Mouse (Mus musculus) CD4-positive naive resting alpha-beta T cell, adult 76 days (primary cell): ENCODE measurements around the gene Rpl27. TPM values are rescaled to one million over a fixed set of nuclear protein-coding genes. Genes with fewer than 3 reads are reported as not detected.

Source experiments
- total RNA-seq: library from RNA; stranded (reverse); gene quantifications from one replicate; pipeline ENCODE4 v1.2.4, GENCODE M21; 2023

The Rpl27 gene
- 104 TPM for total RNA-seq

DNA sequence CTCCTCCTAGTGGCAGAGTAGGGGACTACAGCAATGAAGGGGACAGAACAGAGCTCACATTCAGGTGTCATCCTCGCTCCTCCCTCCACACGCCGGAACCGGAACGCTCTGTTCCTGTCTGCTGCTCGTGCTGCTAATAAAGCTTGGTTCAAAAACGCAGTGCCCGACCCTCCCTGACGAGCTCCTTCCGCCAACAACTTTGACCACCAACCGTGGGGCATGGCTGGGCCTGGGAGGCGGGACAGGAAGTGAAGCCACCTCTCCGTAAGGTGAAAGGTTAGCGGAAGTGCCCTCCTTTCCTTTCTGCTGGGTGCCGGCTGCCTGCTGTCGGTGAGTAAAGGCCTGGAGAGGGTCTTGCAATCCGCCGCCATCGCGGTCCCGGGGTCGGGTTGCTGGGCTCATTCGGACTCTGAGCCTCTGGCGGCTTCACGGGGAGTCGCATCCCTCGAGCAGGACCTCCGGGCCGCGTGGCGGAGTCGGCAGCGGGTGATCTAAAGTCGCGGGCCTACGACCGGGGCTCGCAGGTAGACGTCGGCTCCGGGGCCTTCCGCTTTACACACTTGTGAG, at the start of gene Rpl27:
TSS of gene Rpl27 (plus strand) at position 172 of the 567 bp plus-strand sequence.

GRCm38 (mm10) chr11:101417101-101417855, 24.8 kb upstream of the Rpl27 start, which contains the start of gene Aarsd1:
Gene Aarsd1, minus strand, starts transcription at chr11:101417615.

DNA sequence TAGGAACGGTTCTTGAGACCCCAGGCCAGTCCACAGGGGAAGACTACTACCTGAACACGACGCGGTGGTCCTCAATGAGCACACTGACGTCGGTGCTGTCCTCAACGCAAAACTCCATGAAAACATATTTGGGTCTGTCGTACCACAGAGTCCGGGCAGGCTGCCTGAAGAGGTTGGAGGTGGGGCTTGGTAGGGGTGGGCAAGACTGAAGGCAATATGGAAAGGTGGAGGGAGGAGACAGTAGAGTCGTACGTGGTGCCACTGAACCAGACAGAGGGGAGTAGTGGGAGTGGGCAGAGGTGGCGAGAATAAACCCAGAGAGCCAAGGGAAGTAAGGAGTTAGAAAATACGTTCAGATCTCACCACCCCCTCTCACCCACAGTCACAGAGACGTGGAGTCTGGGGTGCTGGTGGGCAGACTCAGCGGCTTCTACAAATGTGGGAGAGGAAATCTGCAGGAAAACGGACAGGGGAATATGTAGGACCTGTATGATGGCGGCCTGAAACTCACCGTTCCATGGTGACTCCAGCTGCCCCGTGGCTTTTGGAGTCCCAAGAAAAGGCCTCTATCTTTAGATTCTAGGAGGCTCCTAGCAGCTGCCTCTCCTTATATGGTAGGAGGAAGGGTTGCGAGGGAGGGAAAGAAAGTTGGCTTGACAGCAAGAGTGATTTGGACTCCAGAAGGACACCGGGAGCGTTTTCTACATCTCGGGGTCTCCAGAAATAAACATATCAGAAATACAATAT, 17.8 kb upstream of the Rpl27 start, which contains the start of gene Gm27029:
TSS of gene Gm27029 (minus strand) at position 692 of the 747 bp plus-strand sequence.

DNA sequence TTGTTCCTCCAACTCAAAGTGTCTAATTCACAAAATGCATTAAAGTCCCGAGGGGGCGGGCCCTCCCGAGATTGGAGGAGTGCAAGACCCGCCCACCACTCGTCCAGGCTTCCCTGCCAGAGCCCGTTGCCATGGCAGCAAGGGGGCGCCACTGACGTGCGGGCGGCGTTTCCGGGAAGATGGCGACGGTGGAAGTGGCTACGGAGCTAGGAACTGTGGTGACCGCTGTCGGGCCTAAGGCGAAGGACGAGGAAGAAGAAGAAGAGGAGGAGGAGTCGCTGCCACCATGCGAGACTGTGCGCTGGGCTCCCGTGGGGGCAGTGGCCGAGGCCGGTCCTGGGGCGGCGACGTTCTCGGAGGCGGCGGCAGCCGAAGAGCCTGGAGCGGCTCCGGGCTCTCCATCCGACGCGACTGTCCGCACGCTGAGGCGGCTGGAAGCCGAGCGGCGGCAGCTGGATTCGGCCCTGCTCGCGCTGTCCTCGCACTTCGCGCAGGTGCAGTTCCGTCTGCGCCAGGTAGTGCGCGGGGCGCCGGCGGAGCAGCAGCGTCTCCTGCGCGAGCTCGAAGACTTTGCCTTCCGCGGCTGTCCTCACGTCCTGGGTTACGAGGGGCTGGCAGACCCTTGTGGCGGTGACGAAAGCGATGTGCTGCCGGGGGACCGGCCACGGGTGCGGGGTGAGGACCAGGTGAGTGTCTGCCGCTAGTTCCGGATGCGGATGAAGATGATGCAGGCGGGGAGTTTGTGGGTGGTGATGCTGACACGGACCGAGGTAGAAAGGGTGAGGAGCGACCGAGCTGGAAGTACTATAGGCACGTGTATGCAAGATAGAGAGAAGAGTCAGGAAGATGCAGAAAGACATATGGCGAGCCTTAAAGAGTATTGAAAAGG, 16.9 kb upstream of the Rpl27 start, which contains the start of the genes Rundc1 and Ptges3l:
TSS of gene Rundc1 (plus strand) at position 161 of the 889 bp plus-strand sequence.
TSS of gene Ptges3l (minus strand) at position 409 of the 889 bp plus-strand sequence.

DNA sequence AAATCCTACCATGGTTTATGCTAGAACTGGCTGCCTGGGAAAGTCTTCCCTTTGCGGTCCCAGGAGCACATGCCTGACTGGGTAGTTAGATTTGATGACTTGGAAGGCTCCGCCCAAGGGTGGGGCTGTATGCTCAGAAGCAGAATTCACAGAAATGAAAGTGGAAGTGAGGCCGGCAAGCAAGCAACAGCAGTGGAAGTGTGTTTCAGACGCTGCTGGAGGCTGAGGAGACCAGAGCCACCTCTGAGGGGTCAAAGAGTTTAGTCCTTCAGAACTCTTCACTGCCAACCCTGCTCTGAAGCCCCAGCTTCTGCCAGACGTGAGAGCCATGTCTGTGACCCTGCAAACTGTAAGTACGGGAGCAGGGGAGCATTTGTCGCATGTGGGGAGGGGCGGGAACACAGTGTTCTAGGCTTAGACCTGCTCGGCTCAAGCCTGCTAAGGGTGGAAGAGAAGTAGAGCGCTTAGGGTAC, 6.2 kb downstream of the Rpl27 start, which contains the start of gene Ifi35:
TSS of gene Ifi35 (plus strand) at position 134 of the 473 bp plus-strand sequence.

DNA sequence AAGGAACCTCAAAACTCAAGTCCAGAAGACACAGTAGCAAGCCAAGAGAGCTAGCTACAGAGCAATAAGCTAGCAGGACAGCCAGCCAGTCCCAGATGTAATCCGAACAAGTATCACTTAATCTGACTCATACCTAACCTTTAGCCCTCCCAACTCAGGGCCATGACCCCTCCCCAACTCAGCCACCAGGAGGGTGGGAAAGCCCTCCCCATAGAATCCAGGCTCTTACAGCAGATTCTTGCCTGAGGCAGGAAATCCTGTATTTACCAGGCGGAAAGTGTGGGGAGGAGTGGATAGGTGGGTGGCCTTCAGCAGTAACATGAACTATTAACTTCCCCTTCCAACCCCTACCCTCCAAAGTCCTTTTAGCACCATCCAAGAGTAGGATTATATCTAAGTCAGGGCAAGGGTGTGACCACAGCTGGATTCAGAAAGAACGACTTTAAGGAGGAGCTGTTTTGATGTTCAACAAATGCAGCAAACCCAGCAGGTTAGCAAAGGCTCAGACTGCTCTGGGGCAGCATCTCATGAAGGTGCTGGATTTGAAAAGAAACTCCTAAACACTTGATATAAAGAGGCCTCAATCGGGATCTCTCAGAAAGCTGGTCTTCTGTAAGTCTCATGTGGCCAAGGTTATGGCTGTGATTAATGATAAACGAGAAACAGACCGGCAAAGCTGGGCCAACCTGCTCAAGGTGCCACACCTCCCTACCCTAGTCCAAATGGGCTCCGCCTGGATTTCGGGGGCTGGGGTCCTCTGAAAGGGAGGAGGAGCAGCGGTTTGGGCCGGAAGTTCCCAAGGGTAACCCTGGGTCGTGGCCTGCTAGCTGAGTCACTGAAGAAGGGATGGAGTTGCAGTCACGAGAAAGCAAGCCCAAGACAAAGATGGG, 22.4 kb downstream of the Rpl27 start, which contains the start of gene Rnd2:
TSS of gene Rnd2 (plus strand) at position 789 of the 890 bp plus-strand sequence.

DNA sequence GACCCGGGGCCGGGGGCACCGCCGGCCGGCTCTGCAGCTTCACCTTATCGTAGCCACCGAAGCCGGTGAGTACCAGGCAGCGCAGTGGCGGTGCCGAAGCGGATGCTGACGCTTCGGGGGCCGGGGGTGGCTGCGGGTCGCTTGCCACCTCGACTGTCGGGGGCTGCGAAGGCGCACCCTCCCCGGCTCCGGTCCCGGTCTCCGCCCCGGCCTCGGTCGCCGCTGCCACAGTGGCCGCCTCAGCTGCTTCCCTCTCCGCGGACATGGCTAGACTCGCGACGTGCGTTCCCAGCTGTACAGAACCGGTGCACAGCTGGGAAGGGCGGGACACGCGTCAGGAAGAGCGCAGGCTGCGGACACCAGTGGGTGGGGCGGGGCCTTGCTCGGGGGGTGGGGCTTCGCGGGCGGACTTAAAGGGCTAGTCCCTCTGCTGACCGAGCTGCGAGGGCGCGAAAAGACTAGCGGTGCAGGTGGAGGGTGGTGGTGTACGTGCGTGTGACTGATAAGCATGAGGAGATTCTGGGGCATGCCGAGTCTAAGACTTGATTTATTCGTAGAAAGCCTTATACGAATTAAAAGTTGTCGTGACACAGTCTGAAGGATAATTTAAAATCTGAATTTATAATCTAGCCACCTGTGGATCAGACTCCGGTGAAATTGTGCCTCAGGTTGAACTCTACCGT, 23.9 kb downstream of the Rpl27 start, which contains the start of gene Vat1:
TSS of gene Vat1 (minus strand) at position 362 of the 683 bp plus-strand sequence.

Other genes starting within 250 kb of the Rpl27 start
- gene Ezh1, start 215.8 kb upstream of the Rpl27 start, total RNA-seq = 72.5 TPM
- gene Ramp2, start 196.3 kb upstream of the Rpl27 start, total RNA-seq = not detected
- 73.4 TPM for gene Vps25, start 188.6 kb upstream of the Rpl27 start, total RNA-seq
- 1.8 TPM for gene Wnk4, start 181.7 kb upstream of the Rpl27 start, total RNA-seq
- not detected for gene Cntd1, start 163.3 kb upstream of the Rpl27 start, total RNA-seq
- gene Coa3, start 163.2 kb upstream of the Rpl27 start, total RNA-seq = 21.3 TPM
- 178 TPM for gene Becn1, start 140.0 kb upstream of the Rpl27 start, total RNA-seq
- gene Psme3, start 126.1 kb upstream of the Rpl27 start, total RNA-seq = 124 TPM
- 17.0 TPM for gene Aoc2, start 117.2 kb upstream of the Rpl27 start, total RNA-seq
- gene Aoc3, start 111.7 kb upstream of the Rpl27 start, total RNA-seq = 1.00 TPM
- not detected for gene G6pc, start 74.7 kb upstream of the Rpl27 start, total RNA-seq
- gene Aarsd1, start 24.7 kb upstream of the Rpl27 start, total RNA-seq = 22.1 TPM
- 2.1 TPM for gene Gm27029, start 17.5 kb upstream of the Rpl27 start, total RNA-seq
- gene Rundc1, start 17.2 kb upstream of the Rpl27 start, total RNA-seq = 23.7 TPM
- gene Ptges3l, start 17.0 kb upstream of the Rpl27 start, total RNA-seq = 6.8 TPM
- gene Ifi35, start 6.1 kb downstream of the Rpl27 start, total RNA-seq = 55.9 TPM
- gene Rnd2, start 22.7 kb downstream of the Rpl27 start, total RNA-seq = 0.56 TPM
- gene Vat1, start 23.9 kb downstream of the Rpl27 start, total RNA-seq = 5.3 TPM
- gene Brca1, start 109.7 kb downstream of the Rpl27 start, total RNA-seq = 3.3 TPM
- 171 TPM for gene Nbr1, start 109.9 kb downstream of the Rpl27 start, total RNA-seq
- gene Tmem106a, start 139.9 kb downstream of the Rpl27 start, total RNA-seq = 4.0 TPM
- gene Gm11634, start 157.0 kb downstream of the Rpl27 start, total RNA-seq = not detected
- gene Rdm1, start 184.9 kb downstream of the Rpl27 start, total RNA-seq = 26.4 TPM
- 4.3 TPM for gene Arl4d, start 223.2 kb downstream of the Rpl27 start, total RNA-seq